Mouse (Mus musculus) T-helper 1 cell (primary cell): ENCODE measurements at regions not wholly inside any gene's neighbourhood (a gene's known extent, or its start where the extent isn't known, plus 50 kb on each side); places are given as distances from the start of the nearest gene placed in this dataset.

Source experiments
- in situ Hi-C: fragments of 300-600 bp; cut with MboI, MseI; formaldehyde crosslinking; loops from one replicate; pipeline ENCODE4 v1.15.1; 2025; ENCODE audit warnings: high pct_unique_total_duplicates

GRCm38 (mm10) chr16:49965528-49966250, 165.4 kb downstream of the Cd47 start:
- in situ Hi-C loops: no loop called here

DNA sequence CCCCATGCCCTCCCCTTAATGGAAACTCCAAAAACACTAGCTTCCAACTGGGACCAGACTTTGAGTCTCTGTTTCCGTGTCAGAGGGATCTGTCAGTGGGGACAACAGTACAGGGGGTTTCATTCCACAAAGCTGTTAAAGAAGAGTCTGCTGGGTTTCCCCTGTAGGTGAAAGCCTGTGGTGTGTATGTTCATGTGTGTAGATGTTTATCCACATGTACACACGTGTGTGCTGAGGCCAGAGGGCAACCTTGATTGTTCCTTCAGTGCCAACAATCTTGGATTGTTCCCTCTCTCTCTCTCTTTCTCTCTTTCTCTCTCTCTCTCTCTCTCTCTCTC, 165.9 kb downstream of the Cd47 start:
- in situ Hi-C loops: no loop called here

DNA sequence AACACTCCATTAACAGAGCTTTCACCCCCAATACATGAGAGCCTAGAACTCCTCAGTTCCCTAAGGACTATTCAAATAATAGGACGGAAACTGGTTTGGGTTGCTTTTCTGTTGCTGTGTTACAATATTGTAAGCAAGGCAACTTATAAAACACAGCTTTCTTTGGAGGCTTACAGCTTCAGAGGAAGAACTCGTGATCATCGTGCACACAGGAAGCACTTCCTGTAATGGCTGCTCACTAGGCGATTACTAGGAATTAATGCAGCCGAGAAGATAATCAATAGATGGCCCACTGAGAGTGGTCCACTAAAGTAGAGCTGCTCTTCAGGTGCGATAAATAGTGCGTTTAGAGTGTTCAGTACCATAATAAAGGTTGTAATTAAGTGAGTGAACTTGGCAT, 166.8 kb downstream of the Cd47 start:
- in situ Hi-C loops: no loop called here

- in situ Hi-C loops: no loop called here
Measured at GRCm38 (mm10) chr16:49968291-49968870, 168.0 kb downstream of the Cd47 start.

- in situ Hi-C loops: no loop called here
Measured at GRCm38 (mm10) chr16:49969035-49969434, 168.7 kb downstream of the Cd47 start.

DNA sequence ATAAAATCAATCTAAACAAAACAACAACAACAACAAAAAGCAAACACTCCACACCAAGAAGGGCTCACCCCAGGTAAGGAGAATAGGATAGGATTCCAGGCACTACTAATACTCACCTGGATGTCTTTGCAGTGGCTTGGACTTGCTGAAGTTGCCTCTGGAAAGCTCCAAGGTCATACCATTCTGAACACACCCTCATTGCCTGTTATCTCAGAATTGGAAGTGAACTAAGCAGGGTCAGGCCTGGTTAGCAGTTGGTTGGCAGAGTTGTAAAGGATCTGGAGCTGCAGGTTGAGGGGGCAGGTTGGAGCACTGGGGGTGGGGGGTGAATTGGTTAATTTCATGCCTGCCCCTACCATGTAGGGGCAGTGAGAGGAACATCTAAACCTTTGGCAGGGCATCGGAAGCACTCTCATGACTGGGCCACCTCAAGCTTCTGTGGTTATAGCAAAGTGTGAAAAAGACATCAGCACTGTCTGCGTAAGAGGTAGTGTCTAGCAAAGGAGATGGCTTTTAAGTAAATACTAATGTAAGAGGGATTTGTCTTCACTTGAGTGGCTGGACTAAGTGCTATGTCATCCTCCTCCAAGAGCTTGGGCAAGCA, 169.5 kb downstream of the Cd47 start:
- in situ Hi-C loops: no loop called here

- in situ Hi-C loops: no loop called here
Measured at GRCm38 (mm10) chr16:49970297-49970804, 170.0 kb downstream of the Cd47 start.

DNA sequence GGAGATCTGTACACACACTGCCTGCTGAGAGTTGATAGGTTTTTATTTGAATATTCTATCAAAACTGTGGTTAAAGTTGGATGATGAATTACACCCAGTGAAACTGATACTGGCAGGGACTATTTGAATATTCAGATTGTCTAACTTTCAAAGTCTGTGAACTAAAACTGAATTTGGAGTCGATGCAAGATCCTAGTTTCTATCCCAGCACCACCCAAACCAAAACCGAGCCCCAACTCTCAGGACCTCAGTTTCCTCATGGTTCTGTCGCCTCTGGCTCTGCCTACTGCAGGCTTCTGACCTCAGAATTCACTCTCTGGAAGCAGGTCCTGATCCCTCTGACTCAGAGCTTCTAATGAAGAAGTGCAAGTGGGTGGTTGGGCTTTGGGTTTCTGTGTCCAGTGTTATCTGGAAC, 170.8 kb downstream of the Cd47 start:
- in situ Hi-C loops: no loop called here

- in situ Hi-C loops: loop anchor here (5.0 kb wide), 1 partner anchor 35 kb away; no protein-coding TSS in a partner anchor
Measured at GRCm38 (mm10) chr16:49977276-49977675, 176.9 kb downstream of the Cd47 start.

DNA sequence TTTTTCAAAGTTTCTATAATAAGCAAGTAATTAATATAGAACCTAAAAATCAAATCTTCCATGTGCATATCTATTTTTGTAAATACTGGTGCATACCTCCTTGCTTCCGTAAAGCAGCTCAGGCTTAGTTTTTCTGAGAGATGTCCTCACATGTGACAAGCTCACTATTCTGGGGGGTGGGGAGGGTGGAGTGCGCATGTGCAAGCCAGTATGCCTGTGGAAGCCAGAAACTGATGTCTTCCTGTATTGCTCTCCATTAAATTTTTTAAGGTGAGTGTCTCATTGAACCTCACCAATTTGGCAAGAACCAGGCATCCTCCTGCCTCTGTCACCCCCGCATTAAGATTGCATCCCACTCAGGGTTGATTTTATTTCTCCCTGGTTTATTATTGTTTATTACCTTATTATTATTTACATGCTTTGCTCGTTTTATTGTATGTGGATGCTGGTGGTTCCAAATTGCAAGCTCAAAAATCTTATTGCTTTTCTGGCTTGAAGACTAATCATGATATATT, 179.2 kb downstream of the Cd47 start:
- in situ Hi-C loops: loop anchor here (5.0 kb wide), 1 partner anchor 37 kb away; no protein-coding TSS in a partner anchor

DNA sequence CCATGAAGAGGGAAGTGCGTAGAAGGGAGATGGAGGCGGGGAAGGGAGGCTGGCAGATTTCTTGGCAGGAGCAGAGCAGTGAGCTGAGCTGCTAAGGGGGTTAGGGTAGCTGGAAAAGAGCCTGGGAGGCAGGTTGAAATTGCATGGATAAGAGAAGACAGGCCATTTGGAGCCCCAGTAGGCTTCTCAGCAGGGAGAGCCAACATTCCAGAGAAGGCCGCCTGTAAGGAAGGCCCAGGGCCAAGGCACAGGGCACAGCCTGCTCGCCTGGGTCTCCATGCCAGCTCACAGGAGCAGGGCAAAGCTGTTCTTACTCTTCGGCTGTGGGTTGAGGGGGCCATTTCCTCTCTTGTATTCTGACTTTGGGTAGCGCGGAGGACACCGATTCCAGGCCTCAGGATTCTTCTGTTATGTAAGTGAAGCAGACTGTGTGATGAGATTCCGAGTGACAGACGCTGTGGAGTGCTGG, 179.9 kb downstream of the Cd47 start:
- in situ Hi-C loops: no loop called here

- in situ Hi-C loops: no loop called here
Measured at GRCm38 (mm10) chr16:49982180-49982579, 181.8 kb downstream of the Cd47 start.

DNA sequence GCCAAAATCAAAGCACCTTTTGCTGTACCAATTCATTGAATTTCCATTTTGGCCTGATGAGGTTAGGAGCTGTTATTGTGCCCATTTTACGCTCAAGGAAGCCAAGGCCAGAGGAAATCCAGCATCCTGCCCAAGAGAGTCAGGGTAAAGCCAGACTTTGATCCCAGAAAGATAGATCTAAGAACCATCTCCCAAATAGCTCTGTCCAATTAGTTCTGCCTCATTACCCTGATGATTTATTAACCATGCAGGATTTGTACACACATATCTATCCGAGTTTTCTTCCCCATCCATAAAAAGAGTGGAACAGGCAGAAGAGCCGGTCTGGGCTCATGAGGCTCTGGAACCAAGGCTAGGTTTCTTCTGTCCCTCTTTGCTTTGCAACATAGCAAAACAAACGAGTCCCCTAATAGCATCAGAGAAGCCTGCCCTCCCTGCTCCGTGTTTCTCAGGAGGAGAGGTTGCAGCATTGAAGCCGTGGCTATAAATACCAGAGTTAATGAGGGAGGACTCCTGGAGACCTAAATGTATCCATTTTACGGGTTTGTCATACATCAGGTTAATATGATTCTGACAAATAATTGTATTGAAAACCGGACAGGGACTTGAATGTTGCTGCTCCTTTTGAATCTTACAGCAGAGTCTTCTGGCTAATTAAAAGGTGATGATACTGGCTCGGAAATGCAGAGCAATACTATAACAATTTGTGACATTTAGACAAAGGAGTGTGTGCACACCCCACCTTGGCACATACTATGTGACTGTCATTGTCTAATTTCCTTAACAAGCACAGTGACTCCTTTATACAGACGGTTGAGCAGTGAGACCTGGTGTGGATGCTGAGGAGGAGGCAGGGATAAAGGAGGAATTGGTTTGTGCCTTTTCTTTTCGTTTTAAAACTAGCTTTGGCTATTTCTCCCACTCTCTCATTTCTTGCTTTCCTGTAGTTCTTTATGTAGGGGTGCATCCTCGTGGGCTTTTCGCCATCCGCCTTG, 185.0 kb downstream of the Cd47 start:
- in situ Hi-C loops: no loop called here

DNA sequence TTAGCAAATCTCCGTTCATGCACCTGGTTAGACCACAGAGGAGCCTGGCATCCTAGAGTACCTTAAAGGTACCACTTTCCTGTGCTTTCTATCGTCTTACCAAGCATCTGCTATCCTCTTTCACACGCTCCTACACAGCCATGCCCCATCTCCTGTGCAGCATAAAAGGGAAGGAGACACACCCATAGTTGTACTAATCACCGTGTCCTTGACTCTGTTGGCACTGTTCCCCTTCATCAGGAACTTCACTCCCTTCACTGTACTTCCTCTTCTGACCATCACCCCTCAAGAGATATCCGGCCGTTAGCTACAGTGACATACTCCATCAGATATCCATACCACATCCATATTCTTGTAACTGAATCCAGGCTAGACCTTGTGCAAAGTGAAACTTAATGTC, 186.6 kb downstream of the Cd47 start:
- in situ Hi-C loops: no loop called here

- in situ Hi-C loops: no loop called here
Measured at GRCm38 (mm10) chr16:49995822-49996221, 195.5 kb downstream of the Cd47 start.

DNA sequence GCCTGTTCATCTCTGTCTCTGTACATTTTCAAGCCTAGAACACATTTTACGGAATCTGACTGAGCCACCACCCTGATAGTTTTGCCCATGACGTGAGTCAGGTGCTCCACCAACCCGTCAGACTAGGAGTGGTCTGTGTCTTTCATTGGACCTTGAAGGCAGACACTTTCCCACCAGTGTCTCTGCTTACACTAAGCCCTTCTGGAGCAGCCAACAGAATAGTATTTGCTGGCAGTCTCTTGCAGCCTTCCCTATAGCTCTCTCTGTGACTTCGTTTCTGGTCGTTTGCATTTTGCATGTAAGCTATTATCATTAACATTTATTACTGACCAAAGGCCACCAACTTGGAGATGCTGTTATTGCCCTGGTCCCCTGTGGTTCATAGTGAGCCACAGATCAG, 196.3 kb downstream of the Cd47 start:
- in situ Hi-C loops: no loop called here

DNA sequence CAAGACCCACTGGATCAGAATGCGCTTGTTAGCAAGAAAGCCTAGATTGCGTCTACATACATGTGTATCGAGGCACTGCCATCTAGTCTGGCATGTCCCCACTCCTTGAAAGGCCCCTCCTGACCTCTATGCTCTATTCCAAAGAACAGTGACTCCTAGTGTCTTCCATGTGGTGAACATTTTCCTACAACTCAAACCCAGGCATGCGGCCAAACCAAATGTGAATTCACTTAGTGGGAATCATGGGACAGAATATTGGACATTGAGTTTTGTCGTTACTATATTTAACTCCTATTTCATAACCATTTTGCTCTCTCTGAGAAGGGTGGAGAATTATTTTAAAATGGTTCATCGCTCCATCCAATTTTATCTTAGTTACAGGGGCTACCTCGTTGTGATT, 196.7 kb downstream of the Cd47 start:
- in situ Hi-C loops: no loop called here

GRCm38 (mm10) chr16:50000805-50001204, 200.5 kb downstream of the Cd47 start:
- in situ Hi-C loops: no loop called here

DNA sequence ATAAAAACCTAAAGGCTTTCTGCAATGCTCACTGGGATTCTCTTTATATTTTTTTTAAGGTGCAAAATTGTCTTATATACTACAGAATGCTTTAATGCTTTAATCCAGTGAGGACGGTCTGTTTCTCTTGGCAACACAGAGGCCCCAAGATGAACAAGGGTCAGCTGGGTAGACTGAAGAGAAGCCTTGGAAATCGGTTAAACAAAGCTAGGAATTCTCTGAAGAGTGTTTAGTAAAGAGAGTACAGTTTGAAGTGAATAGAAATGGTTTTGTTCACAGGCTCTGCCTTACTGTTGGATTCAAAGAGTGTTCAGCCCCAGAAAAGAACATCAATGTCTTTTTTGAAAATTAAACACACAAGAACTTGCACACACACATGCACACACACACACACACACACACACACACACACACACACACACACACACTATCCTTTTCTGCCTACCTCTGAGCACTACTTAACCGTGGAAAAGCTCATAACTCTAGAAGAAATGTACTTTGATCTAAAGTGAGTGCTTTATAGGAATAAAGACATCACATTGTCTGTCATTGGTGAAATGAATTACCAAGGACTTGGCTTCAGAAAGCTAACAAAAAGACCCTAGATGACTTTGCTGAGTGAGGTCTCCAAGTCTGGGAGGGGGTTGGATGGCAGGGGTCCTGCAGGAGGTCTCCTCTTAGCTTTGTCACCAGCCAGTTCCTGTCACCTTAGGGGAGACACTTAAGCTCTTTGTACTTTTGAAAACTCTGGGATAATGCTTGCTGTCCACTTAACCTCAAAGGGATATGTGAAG, 201.5 kb downstream of the Cd47 start:
- in situ Hi-C loops: no loop called here

GRCm38 (mm10) chr16:50002456-50002788, 202.1 kb downstream of the Cd47 start:
- in situ Hi-C loops: no loop called here

- in situ Hi-C loops: no loop called here
Measured at GRCm38 (mm10) chr16:50009046-50009445, 208.7 kb downstream of the Cd47 start.
